Mouse (Mus musculus): ENCODE data around the gene Defb26. TPM values are rescaled to one million over a fixed set of nuclear protein-coding genes. Genes with fewer than 3 reads are reported as not detected.

Gene Defb26
- total RNA-seq, 2 experiments from 2014 or later: not detected

- intact Hi-C loops (cut with DNase I): no loop called here
- DNase-seq: no peak
Measured at GRCm38 (mm10) chr2:152472434-152472833, 39.1 kb downstream of the Defb26 start.

DNA sequence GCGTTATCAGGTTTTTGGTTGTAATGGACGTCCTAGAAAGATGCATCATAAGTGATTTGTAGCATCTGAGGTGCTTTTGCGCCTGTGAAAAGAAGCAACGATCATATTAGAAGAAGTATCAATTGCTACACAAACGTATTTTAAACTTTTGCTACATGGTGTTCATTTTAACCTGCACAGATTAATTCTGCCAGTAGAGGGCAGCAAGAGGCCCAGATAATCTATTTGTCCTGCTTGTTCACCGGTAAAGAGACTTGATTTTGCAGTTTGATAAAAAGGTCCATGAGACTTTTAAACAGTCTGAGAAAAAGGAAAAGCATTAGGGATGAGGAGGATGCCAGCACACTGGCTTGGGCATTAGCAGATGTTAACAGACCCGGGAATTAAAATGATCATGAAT is 40.5 kb downstream of the Defb26 start:
- no peak for DNase-seq
- intact Hi-C loops (cut with DNase I): no loop called here

GRCm38 (mm10) chr2:152464570-152465150 is 46.8 kb downstream of the Defb26 start, which contains the start of gene Defb23:
Defb23 (minus strand) TSS chr2:152464620.
- intact Hi-C loops (cut with DNase I): no loop called here
- no peak for DNase-seq

- intact Hi-C loops (cut with DNase I): no loop called here
- no peak for DNase-seq
Measured at GRCm38 (mm10) chr2:152459241-152459640, 52.3 kb downstream of the Defb26 start.

Other genes starting within 250 kb of the Defb26 start
- 10 to 100 TPM; 21.8 to 26.8 TPM for gene Tbc1d20, start 217.9 kb downstream of the Defb26 start, total RNA-seq (2021)
- gene Rbck1, start 179.0 kb downstream of the Defb26 start, total RNA-seq (2021): 10 to 100 TPM; 24.4 to 31.6 TPM
- 1 to 10 TPM in 1 of 2 experiments, under 1 TPM in 1; 0.62 to 1.5 TPM for gene Trib3, start 167.7 kb downstream of the Defb26 start, total RNA-seq (2021)
- not detected for gene Nrsn2, start 135.1 kb downstream of the Defb26 start, total RNA-seq (2021)
- 1 to 10 TPM; 1.4 to 1.5 TPM for gene Sox12, start 113.6 kb downstream of the Defb26 start, total RNA-seq (2021)
- gene Zcchc3, start 96.7 kb downstream of the Defb26 start, total RNA-seq (2021): 1 to 10 TPM in 1 of 2 experiments, under 1 TPM in 1; 0.84 to 2.1 TPM
- gene 6820408C15Rik, start 96.1 kb downstream of the Defb26 start, total RNA-seq (2021): not detected
- gene Defb23, start 47.1 kb downstream of the Defb26 start, total RNA-seq (2021): not detected
- gene Defb20, start 34.6 kb downstream of the Defb26 start, total RNA-seq (2021): not detected
- gene Defb22, start 21.6 kb downstream of the Defb26 start, total RNA-seq (2021): not detected
- not detected for gene Defb28, start 6.6 kb upstream of the Defb26 start, total RNA-seq (2021)
- gene Defb29, start 28.4 kb upstream of the Defb26 start, total RNA-seq (2021): not detected
- gene Gm17416, start 57.6 kb upstream of the Defb26 start, total RNA-seq (2021): not detected
- gene Defb21, start 61.1 kb upstream of the Defb26 start, total RNA-seq (2021): not detected
- gene Defb19, start 68.6 kb upstream of the Defb26 start, total RNA-seq (2021): not detected
- not detected for gene Defb45, start 87.7 kb upstream of the Defb26 start, total RNA-seq (2021)
- gene Defb36, start 92.6 kb upstream of the Defb26 start, total RNA-seq (2021): not detected
- gene Defb25, start 111.4 kb upstream of the Defb26 start, total RNA-seq (2021): not detected
- gene Rem1, start 115.3 kb upstream of the Defb26 start, total RNA-seq (2021): 1 to 10 TPM; 2.7 to 3.6 TPM
- 10 to 100 TPM; 30.1 to 35.1 TPM for gene H13, start 157.8 kb upstream of the Defb26 start, total RNA-seq (2021)
- gene Mcts2, start 175.3 kb upstream of the Defb26 start, total RNA-seq (2021): 10 to 100 TPM in 1 of 2 experiments, 1 to 10 TPM in 1; 9.6 to 12.1 TPM
- 10 to 100 TPM; 11.5 to 17.7 TPM for gene Id1, start 224.6 kb upstream of the Defb26 start, total RNA-seq (2021)
- 1 to 10 TPM; 2.9 TPM for gene Cox4i2, start 242.5 kb upstream of the Defb26 start, total RNA-seq (2021)

Data from gastrocnemius, postnatal 36 days (tissue).